Mouse (Mus musculus): Measurements from ENCODE around the gene Mpl. TPM values are rescaled to one million over a fixed set of nuclear protein-coding genes. Genes with fewer than 3 reads are reported as not detected.

Mpl gene
- total RNA-seq, 2 experiments from 2014 or later = 0.12 to 9.0 TPM

Other genes with a start within 250 kb of the Mpl start
- 0.07 TPM in 1 of 2 replicates, not detected in the other for gene Ptprf, start 166.1 kb downstream of the Mpl start, total RNA-seq (2015)
- gene Ptprf, start 166.1 kb downstream of the Mpl start, total RNA-seq (2017) = 0.24 TPM in 1 of 2 replicates, not detected in the other
- gene Szt2, start 48.2 kb downstream of the Mpl start, total RNA-seq (2015) = 12.0 and 13.7 TPM in 2 replicates
- gene Szt2, start 48.2 kb downstream of the Mpl start, total RNA-seq (2017) = 4.0 and 5.3 TPM in 2 replicates
- gene Med8, start 48.2 kb downstream of the Mpl start, total RNA-seq (2015) = 66.5 and 94.1 TPM in 2 replicates
- 90.5 and 104 TPM in 2 replicates for gene Med8, start 48.2 kb downstream of the Mpl start, total RNA-seq (2017)
- 73.6 and 93.7 TPM in 2 replicates for gene Elovl1, start 29.4 kb downstream of the Mpl start, total RNA-seq (2015)
- 58.7 and 64.1 TPM in 2 replicates for gene Elovl1, start 29.4 kb downstream of the Mpl start, total RNA-seq (2017)
- gene Cdc20, start 20.2 kb downstream of the Mpl start, total RNA-seq (2015) = 42.5 and 50.4 TPM in 2 replicates
- 87.4 and 89.5 TPM in 2 replicates for gene Cdc20, start 20.2 kb downstream of the Mpl start, total RNA-seq (2017)
- gene Tie1, start 32.5 kb upstream of the Mpl start, total RNA-seq (2015) = 4.3 and 4.4 TPM in 2 replicates
- gene Tie1, start 32.5 kb upstream of the Mpl start, total RNA-seq (2017) = 3.5 and 4.3 TPM in 2 replicates
- not detected in 2 replicates for gene 2610528J11Rik, start 69.5 kb upstream of the Mpl start, total RNA-seq (2015)
- not detected in 2 replicates for gene 2610528J11Rik, start 69.5 kb upstream of the Mpl start, total RNA-seq (2017)
- gene Tmem125, start 86.5 kb upstream of the Mpl start, total RNA-seq (2015) = 0.25 and 0.71 TPM in 2 replicates
- gene Tmem125, start 86.5 kb upstream of the Mpl start, total RNA-seq (2017) = 0.41 TPM in 1 of 2 replicates, not detected in the other
- 1.2 and 1.5 TPM in 2 replicates for gene Cfap57, start 163.3 kb upstream of the Mpl start, total RNA-seq (2015)
- 3.5 and 4.3 TPM in 2 replicates for gene Cfap57, start 163.3 kb upstream of the Mpl start, total RNA-seq (2017)
- 144 and 146 TPM in 2 replicates for gene Ebna1bp2, start 163.3 kb upstream of the Mpl start, total RNA-seq (2015)
- 133 and 168 TPM in 2 replicates for gene Ebna1bp2, start 163.3 kb upstream of the Mpl start, total RNA-seq (2017)
- gene Olfr62, start 201.4 kb upstream of the Mpl start, total RNA-seq (2015) = not detected in 2 replicates
- not detected in 2 replicates for gene Olfr62, start 201.4 kb upstream of the Mpl start, total RNA-seq (2017)
- gene Olfr1342, start 235.2 kb upstream of the Mpl start, total RNA-seq (2015) = not detected in 2 replicates
- gene Olfr1342, start 235.2 kb upstream of the Mpl start, total RNA-seq (2017) = not detected in 2 replicates
- gene Olfr1341, start 246.0 kb upstream of the Mpl start, total RNA-seq (2015) = not detected in 2 replicates
- not detected in 2 replicates for gene Olfr1341, start 246.0 kb upstream of the Mpl start, total RNA-seq (2017)

Measured in megakaryocyte progenitor cell, adult 5-6 weeks (primary cell).